Mouse (Mus musculus) forebrain, embryonic 16.5 days (tissue): ENCODE measurements around the gene Ing4. TPM values are rescaled to one million over a fixed set of nuclear protein-coding genes. Genes with fewer than 3 reads are reported as not detected.

ENCODE experiments used
- ATAC-seq: fragments of 200-750 bp; cut with Nextera tagmentation; 2 replicates; pipeline ENCODE4 v1.8.0; 2017; ENCODE audit warnings: mild to moderate bottlenecking, moderate library complexity
- H3K27ac ChIP-seq: fragments of 300-500 bp; sonication (generic); 2 replicates; pipeline ENCODE4 v1.5.1; 2014; ENCODE audit warnings: low read length, control low read depth
- H3K27me3 ChIP-seq: fragments of 300-500 bp; sonication (generic); replicated peaks from 2 replicates; pipeline ENCODE4 v1.6.1; 2014; ENCODE audit warnings: low read length; ENCODE audit not compliant: control insufficient read depth, insufficient read depth
- H3K36me3 ChIP-seq: fragments of 300-500 bp; sonication (generic); 2 replicates; pipeline ENCODE4 v1.6.1; 2014; ENCODE audit not compliant: control insufficient read depth, insufficient read depth
- H3K4me1 ChIP-seq: fragments of 300-500 bp; sonication (generic); replicated peaks from 2 replicates; pipeline ENCODE4 v1.6.1; 2014; ENCODE audit warnings: low read length; ENCODE audit not compliant: control insufficient read depth, insufficient read depth
- H3K4me2 ChIP-seq: fragments of 300-500 bp; sonication (generic); 2 replicates; pipeline ENCODE4 v1.6.1; 2014; ENCODE audit warnings: mild to moderate bottlenecking, low read length, control low read depth
- H3K4me3 ChIP-seq: fragments of 300-500 bp; sonication (generic); replicated peaks from 2 replicates; pipeline ENCODE4 v1.5.1; 2014; ENCODE audit warnings: mild to moderate bottlenecking, low read length, control low read depth
- H3K9ac ChIP-seq: fragments of 300-500 bp; sonication (generic); replicated peaks from 2 replicates; pipeline ENCODE4 v1.6.1; 2014; ENCODE audit warnings: low read depth, low read length, control low read depth
- H3K9me3 ChIP-seq: fragments of 300-500 bp; sonication (generic); 2 replicates; pipeline ENCODE4 v1.6.1; 2016; ENCODE audit warnings: low read length; ENCODE audit not compliant: control insufficient read depth
- WGBS: fragments of 180-500 bp; shearing (Covaris S2); extraction: QIAGEN DNeasy Blood & Tissue Kit; methylation state at CpG from one replicate; pipeline ENCODE4 v1.1.7; 2014; 5-methylcytosine and 5-hydroxymethylcytosine counted together
- polyA plus RNA-seq: library from polyadenylated mRNA; unstranded; fragments of >200 nt; fragmentation: Nextera tagmentation; extraction: Ambion mirVana; gene quantifications from 2 replicates; pipeline ENCODE4 v1.2.1, GENCODE M21; 2015

Gene Ing4
- polyA plus RNA-seq, 1 experiment from 2014 or later: 204 TPM

- Histone ChIP-seq H3K4me2 (no peak overlapping the region), H3K9ac (no peak overlapping the region), H3K4me3 (no peak overlapping the region), H3K4me1 (no peaks in the 10 kb centered on the region), H3K27ac (no peak overlapping the region), H3K36me3 (peaks cover 36% of the 10 kb centered on the region), H3K9me3 (no peaks in the 10 kb centered on the region), H3K27me3 (no peaks in the 10 kb centered on the region)
- ATAC-seq: no peak
- 91% methylated on average over 16 of the region's 16 CpGs for WGBS
Observed at GRCm38 (mm10) chr6:125031604-125032003, 8.0 kb upstream of the Ing4 start.

- no peak overlapping the region for H3K9ac ChIP-seq
- H3K27ac ChIP-seq: no peak overlapping the region
- peaks cover 13% of the 10 kb centered on the region for H3K36me3 ChIP-seq
- H3K4me1 ChIP-seq: peaks cover 11% of the 10 kb centered on the region
- 94% methylated on average over 4 of the region's 4 CpGs for WGBS
- H3K4me3 ChIP-seq: no peak overlapping the region; the same call in 1 of the 2 replicates
- no peaks in the 10 kb centered on the region for H3K27me3 ChIP-seq
- no peaks in the 10 kb centered on the region for H3K9me3 ChIP-seq
- H3K4me2 ChIP-seq: peak overlapping the region; percentile 51
- no peak for ATAC-seq
Observed at GRCm38 (mm10) chr6:125038666-125039065, 894 bp upstream of the Ing4 start.

- Histone ChIP-seq H3K36me3 (peaks cover 10% of the 10 kb centered on the region), H3K27ac (peak overlapping the region; percentile 34; the same call in 1 of the 2 replicates), H3K4me1 (peaks cover 11% of the 10 kb centered on the region), H3K27me3 (no peaks in the 10 kb centered on the region), H3K9me3 (no peaks in the 10 kb centered on the region), H3K9ac (0 out of 2 replicates have a peak overlapping the region, but pooled peaks have one; percentile 1), H3K4me3 (peak overlapping the region; percentile 76), H3K4me2 (peak overlapping the region; percentile 51)
- 5% methylated on average over 8 of the region's 8 CpGs for WGBS
- peak; percentile 24 for ATAC-seq
Observed at GRCm38 (mm10) chr6:125039131-125039530, 429 bp upstream of the Ing4 start.

- H3K4me3 ChIP-seq: peak overlapping the region; percentile 76
- H3K9me3 ChIP-seq: no peaks in the 10 kb centered on the region
- peak overlapping the region; percentile 71 for H3K27ac ChIP-seq
- peak overlapping the region; percentile 94 for H3K4me2 ChIP-seq
- H3K4me1 ChIP-seq: peaks cover 11% of the 10 kb centered on the region
- H3K27me3 ChIP-seq: no peaks in the 10 kb centered on the region
- no peak for ATAC-seq
- WGBS: 17% methylated on average over 7 of the region's 7 CpGs
- H3K36me3 ChIP-seq: peaks cover 14% of the 10 kb centered on the region
- peak overlapping the region; percentile 72 for H3K9ac ChIP-seq
Observed at GRCm38 (mm10) chr6:125040221-125040620, 661 bp downstream of the Ing4 start.

GRCm38 (mm10) chr6:125041047-125041446 is 1.5 kb downstream of the Ing4 start:
- Histone ChIP-seq H3K4me3 (no peak overlapping the region), H3K4me1 (peaks cover 11% of the 10 kb centered on the region), H3K4me2 (no peak overlapping the region), H3K36me3 (peaks cover 12% of the 10 kb centered on the region; the same call in 1 of the 2 replicates), H3K9ac (no peak overlapping the region), H3K27me3 (no peaks in the 10 kb centered on the region), H3K27ac (no peak overlapping the region), H3K9me3 (no peaks in the 10 kb centered on the region)
- 93% methylated on average over 7 of the region's 7 CpGs for WGBS
- no peak for ATAC-seq

GRCm38 (mm10) chr6:125042081-125042480 is 2.5 kb downstream of the Ing4 start:
- H3K4me3 ChIP-seq: no peak overlapping the region

GRCm38 (mm10) chr6:125046691-125047090 is 7.1 kb downstream of the Ing4 start:
- Histone ChIP-seq H3K27me3 (no peaks in the 10 kb centered on the region), H3K4me2 (no peak overlapping the region), H3K9me3 (no peaks in the 10 kb centered on the region), H3K27ac (no peak overlapping the region), H3K9ac (no peak overlapping the region), H3K36me3 (peaks cover 36% of the 10 kb centered on the region), H3K4me1 (0 out of 2 replicates have a peak, but pooled peaks cover 3% of the 10 kb centered on the region), H3K4me3 (no peak overlapping the region)
- peak; percentile 59 for ATAC-seq
- WGBS: 33% methylated on average over 5 of the region's 5 CpGs

More at GRCm38 (mm10) chr6:125042081-125042480, 2.5 kb downstream of the Ing4 start:
- Histone ChIP-seq H3K27me3 (no peaks in the 10 kb centered on the region), H3K27ac (no peak overlapping the region), H3K36me3 (0 out of 2 replicates have a peak, but pooled peaks cover 11% of the 10 kb centered on the region), H3K9me3 (no peaks in the 10 kb centered on the region), H3K4me2 (no peak overlapping the region), H3K9ac (no peak overlapping the region), H3K4me1 (peaks cover 14% of the 10 kb centered on the region)
- WGBS: 92% methylated on average over 7 of the region's 7 CpGs
- no peak for ATAC-seq

DNA sequence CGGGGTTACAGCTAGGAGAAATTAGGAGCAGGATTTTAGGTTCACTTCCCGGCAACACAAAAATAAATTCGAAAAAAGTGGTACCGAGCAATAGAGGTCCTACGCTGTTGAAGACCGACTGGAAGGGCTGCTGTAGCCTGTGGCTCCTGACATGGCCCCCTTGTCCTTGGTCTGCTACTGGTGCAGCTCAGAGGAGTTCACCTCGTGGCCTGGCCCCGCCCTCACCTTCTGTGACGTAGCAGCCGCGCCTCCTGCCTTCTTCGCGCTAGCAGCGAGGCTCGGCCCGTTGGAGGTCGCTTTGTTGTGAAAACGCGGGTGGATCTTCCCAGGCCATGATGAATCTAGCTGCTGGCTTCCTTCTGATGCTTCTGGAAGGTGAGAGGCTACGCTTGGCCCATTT is 10.1 kb downstream of the Ing4 start, which contains the start of gene Acrbp:
Acrbp (plus strand) TSS at position 12 of the 400 bp plus-strand sequence.
- 37% methylated on average over 20 of the region's 20 CpGs for WGBS
- ATAC-seq: no peak

GRCm38 (mm10) chr6:125051237-125051636 is 11.7 kb downstream of the Ing4 start:
- 70% methylated on average over 5 of the region's 5 CpGs for WGBS
- H3K4me1 ChIP-seq: 0 out of 2 replicates have a peak, but pooled peaks cover 3% of the 10 kb centered on the region
- no peak overlapping the region for H3K4me3 ChIP-seq
- H3K9me3 ChIP-seq: no peaks in the 10 kb centered on the region
- no peaks in the 10 kb centered on the region for H3K27me3 ChIP-seq
- no peak overlapping the region for H3K27ac ChIP-seq
- H3K4me2 ChIP-seq: no peak overlapping the region
- no peak for ATAC-seq
- no peak overlapping the region for H3K9ac ChIP-seq
- peaks cover 38% of the 10 kb centered on the region for H3K36me3 ChIP-seq

More for the DNA sequence above, 10.1 kb downstream of the Ing4 start, which contains the start of gene Acrbp:
- H3K36me3 ChIP-seq: peaks cover 44% of the 10 kb centered on the region
- H3K4me2 ChIP-seq: no peak within 1 kb of the TSS
- no peaks in the 10 kb centered on the region for H3K9me3 ChIP-seq
- no peak within 1 kb of the TSS for H3K4me3 ChIP-seq
- 0 out of 2 replicates have a peak, but pooled peaks cover 3% of the 10 kb centered on the region for H3K4me1 ChIP-seq
- no peak within 1 kb of the TSS for H3K27ac ChIP-seq
- H3K9ac ChIP-seq: no peak within 1 kb of the TSS
- H3K27me3 ChIP-seq: no peaks in the 10 kb centered on the region
